Mouse (Mus musculus) ES-E14 (cell line): ENCODE data around the gene Fam83b.

Source experiments
- CHD2 ChIP-seq: IDR thresholded peaks from 2 replicates; pipeline ENCODE4 v1.6.1; 2014; ENCODE audit warnings: mild to moderate bottlenecking, low read depth, low read length, inconsistent platforms
- HCFC1 ChIP-seq: IDR thresholded peaks from 2 replicates; pipeline ENCODE4 v1.6.1; 2012; ENCODE audit warnings: low read length, inconsistent platforms, borderline replicate concordance; ENCODE audit not compliant: insufficient read depth
- MAFK ChIP-seq: IDR thresholded peaks from 2 replicates; pipeline ENCODE4 v1.6.1; 2014; ENCODE audit warnings: mild to moderate bottlenecking, low read depth, low read length, inconsistent platforms; ENCODE audit not compliant: insufficient read depth
- ZC3H11A ChIP-seq: IDR thresholded peaks from 2 replicates; pipeline ENCODE4 v1.6.1; 2012; ENCODE audit warnings: low read depth, mild to moderate bottlenecking, inconsistent platforms, low read length, borderline replicate concordance
- ZNF384 ChIP-seq: IDR thresholded peaks from 2 replicates; pipeline ENCODE4 v1.6.1; 2012; ENCODE audit warnings: low read depth, low read length, inconsistent platforms

DNA sequence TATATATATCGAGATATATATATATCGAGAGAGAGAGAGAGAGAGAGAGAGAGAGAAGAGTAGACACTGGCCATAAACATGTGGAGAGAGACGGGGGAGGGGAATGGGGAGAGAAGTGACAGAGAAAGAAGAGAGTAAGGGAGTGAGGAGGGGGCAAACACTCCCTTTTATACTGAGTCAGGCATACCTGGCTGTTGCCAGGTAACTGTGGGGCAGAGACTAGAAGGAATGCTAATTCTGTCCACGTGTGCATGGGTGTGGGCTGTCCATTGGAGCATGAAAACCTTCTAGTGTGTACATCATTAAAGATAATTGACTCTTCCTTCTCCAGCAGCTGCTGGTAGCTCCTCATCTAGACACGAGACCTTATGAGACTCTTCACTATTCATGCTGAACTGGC is 36.8 kb upstream of the Fam83b start:
- no peak for TF ChIP-seq ZNF384
- TF ChIP-seq ZC3H11A: no peak
- TF ChIP-seq HCFC1: no peak
- TF ChIP-seq CHD2: no peak
- no peak for TF ChIP-seq MAFK
